Mouse (Mus musculus) mesoderm, embryonic 11.5 days (tissue): ENCODE measurements around the gene Shb.
"Not testable (repeated sequence)": the region's sequence is repeated elsewhere in the genome, so short reads cannot be mapped to it uniquely, and the experiment has no call there.

Source experiments
- DNase-seq: peaks from one replicate; pipeline ENCODE4 v3.0.0-alpha.2; 2012; ENCODE audit warnings: low read depth, low spot score

The Shb gene

DNA sequence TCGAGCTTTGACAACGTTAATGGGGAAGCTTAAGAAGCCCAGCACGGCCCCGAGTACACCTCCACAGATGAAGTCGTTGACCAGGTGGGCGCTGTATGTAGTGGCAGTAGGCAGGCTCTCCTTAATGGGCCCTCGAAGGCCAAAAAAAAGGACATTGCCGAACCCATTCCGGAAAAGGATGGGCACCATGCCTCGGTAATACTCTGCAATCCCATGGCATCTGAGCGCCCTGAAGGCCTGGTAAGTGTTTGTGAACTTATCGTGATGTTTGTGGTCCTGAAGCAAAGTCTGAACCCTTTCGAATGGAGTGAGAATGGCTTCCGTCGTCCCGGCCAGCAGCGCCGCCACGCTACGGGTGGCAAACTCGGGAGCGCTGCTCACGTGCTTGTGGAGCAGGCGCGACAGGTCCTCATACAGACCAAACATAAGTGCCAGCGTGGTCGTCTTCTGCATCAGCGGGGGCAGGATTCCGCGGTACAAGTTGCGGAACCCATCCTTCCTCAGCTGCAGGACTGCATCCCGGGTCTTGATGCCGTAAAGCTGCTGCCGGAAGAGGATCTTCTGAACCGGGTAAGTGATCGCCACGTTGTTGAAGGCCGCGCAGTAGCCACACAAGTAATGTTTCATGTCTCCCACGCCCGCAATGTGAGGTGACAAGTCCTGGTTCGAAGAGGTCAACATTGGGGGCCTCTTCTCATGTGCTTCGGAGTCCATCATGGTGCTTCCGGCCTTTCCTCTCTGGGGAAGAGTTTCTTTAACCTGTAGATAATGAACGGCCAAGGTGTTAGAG lies 132.7 kb downstream of the Shb start:
- DNase-seq, result no peak

DNA sequence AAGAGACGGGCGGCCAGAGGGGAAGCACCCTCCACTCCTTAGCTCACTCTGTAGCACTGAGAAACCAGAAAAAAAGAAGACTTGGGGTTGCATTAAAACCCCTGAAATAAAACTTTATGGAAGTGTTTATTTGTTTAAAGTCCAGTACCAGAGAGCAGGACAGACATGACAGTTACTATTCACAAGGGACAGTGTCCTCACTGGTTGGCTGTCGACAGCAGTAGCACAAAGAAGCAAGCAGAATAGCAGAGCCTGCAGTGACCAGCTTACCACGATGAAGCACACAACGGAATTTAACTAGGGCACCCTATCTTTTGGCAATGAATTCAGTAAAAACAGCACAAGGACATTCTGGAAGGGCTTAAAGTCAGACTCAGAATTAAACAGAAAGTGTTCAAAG lies 134.0 kb downstream of the Shb start:
- DNase-seq, result not testable (repeated sequence)

GRCm38 (mm10) chr4:45396211-45396610 lies 136.1 kb downstream of the Shb start:
- not testable (repeated sequence) for DNase-seq

DNA sequence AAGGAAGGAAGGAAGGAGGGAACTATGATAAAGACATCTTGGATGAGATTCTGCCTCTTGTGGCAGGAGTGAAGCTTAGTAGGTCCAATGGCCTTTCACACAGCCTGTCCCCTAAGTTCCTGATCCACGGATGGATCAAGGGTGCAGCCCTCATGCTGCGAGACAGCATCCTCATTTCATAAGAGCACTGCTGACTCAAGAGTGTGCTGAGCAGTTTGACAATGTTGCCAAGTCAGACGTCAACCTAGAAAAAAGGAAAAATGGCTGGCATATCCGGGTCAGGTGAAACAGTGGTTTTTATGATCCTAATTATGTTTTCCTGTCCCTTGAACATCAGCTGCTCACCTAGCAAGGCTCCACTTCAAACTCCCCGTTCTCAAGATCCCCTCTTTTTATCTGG lies 138.6 kb downstream of the Shb start:
- DNase-seq, result no peak

DNA sequence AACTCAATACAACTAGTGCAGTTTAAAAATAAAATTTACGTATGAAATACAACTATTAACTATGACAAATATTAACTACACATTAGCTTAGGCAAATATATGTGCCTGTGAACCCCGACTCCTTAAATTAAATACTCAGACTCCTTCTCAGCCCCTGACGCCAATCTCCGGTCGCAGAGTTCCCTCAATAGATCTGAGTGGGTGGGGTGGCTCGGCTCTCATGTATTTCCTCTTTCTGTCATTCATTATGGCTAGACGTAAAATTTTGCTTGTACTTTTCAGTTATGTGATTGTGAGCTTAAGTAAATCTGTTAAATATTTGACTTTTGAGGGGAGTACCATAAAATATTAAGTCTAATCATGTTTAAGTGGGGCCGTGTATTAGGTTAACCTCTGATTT lies 139.3 kb downstream of the Shb start:
- no peak for DNase-seq

GRCm38 (mm10) chr4:45392572-45392971 lies 139.7 kb downstream of the Shb start:
- no peak for DNase-seq

DNA sequence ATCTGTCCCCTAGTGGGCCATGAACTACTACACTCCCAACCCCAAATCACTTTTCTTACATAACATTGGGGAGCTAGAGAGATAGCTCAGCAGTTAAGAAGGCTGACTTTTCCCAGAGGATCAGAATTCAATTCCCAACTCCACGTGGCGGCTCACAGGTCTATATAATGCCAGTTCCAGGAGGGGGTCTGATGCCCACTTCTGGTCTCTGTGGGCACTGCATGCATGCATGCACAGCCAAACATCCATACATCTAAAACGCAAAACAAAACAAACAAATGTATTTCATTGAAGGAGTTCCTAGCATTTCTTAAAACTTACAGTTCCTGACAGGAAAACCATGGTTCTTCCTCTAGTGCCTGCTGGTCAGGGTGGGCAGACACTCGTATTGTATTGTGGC lies 140.2 kb downstream of the Shb start:
- no peak for DNase-seq

- not testable (repeated sequence) for DNase-seq
Observed at GRCm38 (mm10) chr4:45387296-45387695, 145.0 kb downstream of the Shb start.

- not testable (repeated sequence) for DNase-seq
Observed at GRCm38 (mm10) chr4:45382133-45382532, 150.1 kb downstream of the Shb start.

- not testable (repeated sequence) for DNase-seq
Observed at GRCm38 (mm10) chr4:45380903-45381580, 151.2 kb downstream of the Shb start.

GRCm38 (mm10) chr4:45376573-45376972 lies 155.7 kb downstream of the Shb start:
- DNase-seq, result no peak

- no peak for DNase-seq
Observed at GRCm38 (mm10) chr4:45374879-45375278, 157.4 kb downstream of the Shb start.
